Mouse (Mus musculus): ENCODE measurements around the gene Spi1. TPM values are rescaled to one million over a fixed set of nuclear protein-coding genes. Genes with fewer than 3 reads are reported as not detected.

Spi1 gene
- polyA plus RNA-seq, 1 experiment, result 65.7 TPM

DNA sequence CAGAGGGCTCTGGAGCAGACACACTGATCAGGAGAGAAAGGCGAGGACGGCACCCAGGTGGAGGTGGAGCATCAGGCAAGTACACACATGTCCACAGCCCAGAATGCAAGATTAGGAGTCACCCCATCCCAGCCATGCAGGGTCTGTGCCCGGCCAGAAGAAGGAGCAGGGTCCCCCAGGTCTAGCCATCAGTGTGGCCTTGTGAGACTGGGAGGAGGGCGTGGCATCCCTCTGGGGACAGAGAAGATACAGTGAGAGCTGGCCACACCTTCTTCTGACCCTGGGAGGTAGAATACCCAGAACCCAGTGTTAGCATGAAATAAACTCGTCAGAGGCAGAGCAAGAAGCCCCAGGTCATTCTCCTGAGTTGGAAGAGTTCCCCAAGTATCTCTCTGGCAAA, 57.1 kb downstream of the Spi1 start:
- Histone ChIP-seq H3K4me3 (replicated peaks; ENCODE audit: control insufficient read depth, low read depth, low read length) (no peak overlapping the region), H3K27ac (ENCODE audit: control insufficient read depth, insufficient read depth, low read depth, low read length, poor library complexity) (no peak overlapping the region), H3K4me1 (ENCODE audit: control insufficient read depth, insufficient read depth, low read length) (no peaks in the 10 kb centered on the region)
- WGBS, result 78% methylated on average over 5 of the region's 5 CpGs
- TF ChIP-seq CTCF (IDR thresholded peaks at IDR 0.05; ENCODE audit: control insufficient read depth, insufficient read depth, low read length) (no peak), POLR2A (IDR thresholded peaks at IDR 0.05; ENCODE audit: borderline replicate concordance, control insufficient read depth, low read depth, low read length) (no peak)

DNA sequence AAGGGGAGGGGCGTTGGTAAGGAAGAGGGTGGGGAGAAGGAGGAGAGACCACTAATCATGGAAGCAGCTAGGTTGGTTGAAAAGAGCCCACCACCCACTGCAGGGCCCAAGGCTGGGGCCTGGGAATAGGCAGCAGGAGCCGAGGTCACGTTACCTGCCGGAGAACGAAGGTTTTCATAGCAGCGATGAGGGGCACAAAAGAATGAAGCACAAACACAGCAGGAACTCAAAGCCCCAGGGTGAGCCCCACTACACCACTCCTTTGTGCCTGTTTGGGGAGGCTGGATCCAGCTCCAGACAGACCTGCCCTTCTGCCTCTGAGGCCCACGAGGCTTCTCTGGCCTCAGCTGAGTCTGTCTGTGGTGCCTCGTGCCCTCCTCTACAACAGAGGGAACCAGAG, 57.6 kb downstream of the Spi1 start:
- 92% methylated on average over 8 of the region's 8 CpGs for WGBS
- Histone ChIP-seq H3K4me1 (ENCODE audit: control insufficient read depth, insufficient read depth, low read length) (no peaks in the 10 kb centered on the region), H3K4me3 (replicated peaks; ENCODE audit: control insufficient read depth, low read depth, low read length) (no peak overlapping the region), H3K27ac (ENCODE audit: control insufficient read depth, insufficient read depth, low read depth, low read length, poor library complexity) (no peak overlapping the region)
- no peak for TF ChIP-seq CTCF (IDR thresholded peaks at IDR 0.05; ENCODE audit: control insufficient read depth, insufficient read depth, low read length)
- no peak for TF ChIP-seq POLR2A (IDR thresholded peaks at IDR 0.05; ENCODE audit: borderline replicate concordance, control insufficient read depth, low read depth, low read length)

DNA sequence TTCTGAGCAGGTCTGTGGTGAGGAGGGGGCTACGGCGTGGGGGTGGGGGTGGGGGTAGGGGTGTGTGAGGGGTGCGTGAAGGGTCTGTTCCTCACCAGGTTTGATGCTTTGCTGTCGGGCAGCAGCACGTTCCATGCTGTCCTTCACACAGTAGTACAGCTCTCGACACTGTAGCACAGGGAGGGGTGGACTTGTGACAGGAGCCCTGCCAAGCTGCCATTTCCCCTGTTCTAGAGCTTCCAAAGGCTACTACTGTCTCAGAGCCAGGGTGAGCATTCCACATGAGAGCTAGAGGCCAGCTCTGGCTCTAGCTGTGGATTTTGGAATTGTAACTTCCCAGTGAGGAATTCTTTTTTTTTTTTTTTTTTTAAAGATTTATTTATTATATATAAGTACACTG, 60.7 kb downstream of the Spi1 start:
- no peaks in the 10 kb centered on the region for H3K4me1 ChIP-seq (ENCODE audit: control insufficient read depth, insufficient read depth, low read length)
- H3K27ac ChIP-seq (ENCODE audit: control insufficient read depth, insufficient read depth, low read depth, low read length, poor library complexity), result no peak overlapping the region
- 76% methylated on average over 6 of the region's 6 CpGs for WGBS
- TF ChIP-seq POLR2A (IDR thresholded peaks at IDR 0.05; ENCODE audit: borderline replicate concordance, control insufficient read depth, low read depth, low read length) (no peak), CTCF (IDR thresholded peaks at IDR 0.05; ENCODE audit: control insufficient read depth, insufficient read depth, low read length) (no peak)
- H3K4me3 ChIP-seq (replicated peaks; ENCODE audit: control insufficient read depth, low read depth, low read length), result no peak overlapping the region

DNA sequence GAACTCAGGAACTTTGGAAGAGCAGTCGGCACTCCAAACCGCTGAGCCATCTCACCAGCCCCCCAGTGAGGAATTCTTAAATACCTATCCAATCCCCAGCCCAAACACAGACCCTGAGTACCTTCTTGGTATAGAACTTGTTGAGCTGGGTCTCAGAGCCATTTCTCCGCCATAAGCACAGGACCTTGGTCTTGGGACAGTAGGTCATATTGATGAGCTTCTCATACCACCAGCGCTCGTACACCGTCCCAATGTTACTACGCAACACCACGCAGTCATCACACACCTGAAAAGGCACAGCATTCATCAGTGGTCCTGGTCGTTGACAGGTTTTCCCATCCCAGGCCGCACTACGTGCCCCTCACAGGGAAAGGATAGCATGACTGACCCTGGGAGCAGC, 61.2 kb downstream of the Spi1 start:
- no peak overlapping the region for H3K4me3 ChIP-seq (replicated peaks; ENCODE audit: control insufficient read depth, low read depth, low read length)
- TF ChIP-seq CTCF (IDR thresholded peaks at IDR 0.05; ENCODE audit: control insufficient read depth, insufficient read depth, low read length) (no peak), POLR2A (IDR thresholded peaks at IDR 0.05; ENCODE audit: borderline replicate concordance, control insufficient read depth, low read depth, low read length) (no peak)
- H3K4me1 ChIP-seq (ENCODE audit: control insufficient read depth, insufficient read depth, low read length), result no peaks in the 10 kb centered on the region
- H3K27ac ChIP-seq (ENCODE audit: control insufficient read depth, insufficient read depth, low read depth, low read length, poor library complexity), result no peak overlapping the region
- 95% methylated on average over 11 of the region's 11 CpGs for WGBS

DNA sequence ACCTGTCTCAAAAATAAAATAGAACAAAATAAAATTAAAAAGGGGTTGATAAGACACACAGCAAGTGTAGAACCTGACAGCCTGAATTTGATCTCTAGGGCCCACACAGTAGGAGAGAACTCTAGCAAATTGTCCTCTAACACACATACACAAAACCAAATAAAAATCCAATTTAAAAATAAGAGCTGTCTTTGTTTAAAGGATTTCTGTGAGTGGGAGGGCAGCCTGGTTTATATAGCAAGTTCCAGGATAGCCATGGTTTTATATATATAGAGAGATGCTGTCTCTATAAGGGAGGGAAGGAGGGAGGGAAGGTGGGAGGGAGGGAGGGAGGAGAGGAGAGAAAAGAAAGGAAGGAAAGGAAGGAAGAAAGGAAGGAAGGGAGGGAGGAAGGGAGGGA, 65.9 kb downstream of the Spi1 start:
- Histone ChIP-seq H3K27ac (ENCODE audit: control insufficient read depth, insufficient read depth, low read depth, low read length, poor library complexity) (no peak overlapping the region), H3K4me3 (replicated peaks; ENCODE audit: control insufficient read depth, low read depth, low read length) (no peak overlapping the region)
- TF ChIP-seq POLR2A (IDR thresholded peaks at IDR 0.05; ENCODE audit: borderline replicate concordance, control insufficient read depth, low read depth, low read length), result no peak
- no peak for TF ChIP-seq CTCF (IDR thresholded peaks at IDR 0.05; ENCODE audit: control insufficient read depth, insufficient read depth, low read length)

DNA sequence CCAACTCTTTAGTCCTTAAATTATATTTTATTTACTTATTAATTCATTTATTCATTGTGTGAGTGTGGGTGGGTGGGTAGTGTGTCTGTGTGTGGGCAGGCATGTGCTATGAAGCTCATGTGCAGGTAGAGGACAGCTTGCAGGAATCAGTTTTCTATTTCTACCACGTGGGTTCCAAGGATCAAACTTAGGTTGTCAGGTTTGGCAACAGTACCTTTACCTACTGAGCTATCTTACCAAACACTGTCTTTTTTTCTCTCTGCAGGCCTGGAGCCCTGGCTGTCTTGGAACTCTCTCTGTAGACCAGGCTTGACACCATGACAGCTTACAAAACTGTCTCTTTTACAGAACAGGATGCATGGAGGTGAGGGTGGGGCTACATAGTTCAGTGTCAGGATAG, 69.1 kb downstream of the Spi1 start:
- Histone ChIP-seq H3K4me1 (ENCODE audit: control insufficient read depth, insufficient read depth, low read length) (no peaks in the 10 kb centered on the region), H3K4me3 (replicated peaks; ENCODE audit: control insufficient read depth, low read depth, low read length) (no peak overlapping the region), H3K27ac (ENCODE audit: control insufficient read depth, insufficient read depth, low read depth, low read length, poor library complexity) (no peak overlapping the region)
- TF ChIP-seq CTCF (IDR thresholded peaks at IDR 0.05; ENCODE audit: control insufficient read depth, insufficient read depth, low read length) (no peak), POLR2A (IDR thresholded peaks at IDR 0.05; ENCODE audit: borderline replicate concordance, control insufficient read depth, low read depth, low read length) (no peak)
- WGBS, result 79% methylated on average over 1 of the region's 1 CpGs

More for the DNA sequence above, 65.9 kb downstream of the Spi1 start:
- no peaks in the 10 kb centered on the region for H3K4me1 ChIP-seq (ENCODE audit: control insufficient read depth, insufficient read depth, low read length)

DNA sequence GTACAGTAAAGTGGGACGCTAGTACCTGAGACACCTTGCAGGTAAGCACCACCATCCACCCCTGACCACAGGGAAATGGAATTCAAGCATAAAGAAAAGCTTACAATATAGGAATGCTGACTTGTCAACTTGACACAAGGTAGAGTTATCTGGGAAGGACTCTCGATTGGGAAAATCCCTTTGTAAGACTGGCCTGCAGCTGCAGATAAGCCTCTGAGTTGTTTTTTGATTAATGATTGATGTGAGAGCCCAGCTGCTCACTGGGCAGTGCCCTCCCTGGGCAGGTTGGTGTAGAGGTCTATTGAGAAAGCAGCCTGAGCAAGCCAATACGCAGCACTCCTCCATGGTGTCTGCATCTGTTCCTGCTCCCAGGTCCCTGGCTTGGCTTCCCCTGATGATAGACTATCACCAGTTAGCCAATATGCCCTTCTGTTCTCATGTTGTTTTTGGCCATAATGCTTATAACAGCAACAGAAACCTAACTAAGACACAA, 70.7 kb downstream of the Spi1 start:
- WGBS, result 80% methylated on average over 3 of the region's 3 CpGs
- no peak for TF ChIP-seq POLR2A (IDR thresholded peaks at IDR 0.05; ENCODE audit: borderline replicate concordance, control insufficient read depth, low read depth, low read length)
- no peak for TF ChIP-seq CTCF (IDR thresholded peaks at IDR 0.05; ENCODE audit: control insufficient read depth, insufficient read depth, low read length)
- Histone ChIP-seq H3K27ac (ENCODE audit: control insufficient read depth, insufficient read depth, low read depth, low read length, poor library complexity) (no peak overlapping the region), H3K4me1 (ENCODE audit: control insufficient read depth, insufficient read depth, low read length) (no peaks in the 10 kb centered on the region), H3K4me3 (replicated peaks; ENCODE audit: control insufficient read depth, low read depth, low read length) (no peak overlapping the region)

DNA sequence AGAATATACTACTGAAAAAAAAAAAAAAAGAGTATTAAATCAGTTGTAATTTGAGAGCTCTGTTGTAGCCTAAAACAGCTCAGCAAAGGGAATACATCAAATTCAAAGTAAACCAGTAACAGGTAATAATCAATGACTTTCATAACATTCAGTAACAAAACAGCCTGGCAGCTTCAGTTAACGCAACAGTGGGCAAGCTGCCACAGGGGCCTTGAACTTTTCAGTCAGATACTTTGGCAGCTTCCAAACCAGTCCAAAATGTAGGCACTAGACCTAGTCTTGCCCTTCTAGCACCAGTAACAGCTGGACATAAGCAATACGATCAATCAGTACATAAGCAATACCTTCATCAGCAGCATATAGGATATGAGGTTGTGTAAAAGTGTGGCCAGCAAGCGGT, 71.9 kb downstream of the Spi1 start:
- Histone ChIP-seq H3K4me1 (ENCODE audit: control insufficient read depth, insufficient read depth, low read length) (no peaks in the 10 kb centered on the region), H3K4me3 (replicated peaks; ENCODE audit: control insufficient read depth, low read depth, low read length) (no peak overlapping the region), H3K27ac (ENCODE audit: control insufficient read depth, insufficient read depth, low read depth, low read length, poor library complexity) (no peak overlapping the region)
- TF ChIP-seq CTCF (IDR thresholded peaks at IDR 0.05; ENCODE audit: control insufficient read depth, insufficient read depth, low read length) (no peak), POLR2A (IDR thresholded peaks at IDR 0.05; ENCODE audit: borderline replicate concordance, control insufficient read depth, low read depth, low read length) (no peak)
- WGBS, result 85% methylated on average over 3 of the region's 3 CpGs

Measured in bone marrow, adult 2 months (tissue).